Mouse (Mus musculus): ENCODE measurements at regions not wholly inside any gene's neighbourhood (a gene's known extent, or its start where the extent isn't known, plus 50 kb on each side); places are given as distances from the start of the nearest gene placed in this dataset.

GRCm38 (mm10) chr10:51792030-51792429, 114.5 kb downstream of the Rfx6 start:
- peak; percentile 5 for DNase-seq (ENCODE audit: low read depth)

DNA sequence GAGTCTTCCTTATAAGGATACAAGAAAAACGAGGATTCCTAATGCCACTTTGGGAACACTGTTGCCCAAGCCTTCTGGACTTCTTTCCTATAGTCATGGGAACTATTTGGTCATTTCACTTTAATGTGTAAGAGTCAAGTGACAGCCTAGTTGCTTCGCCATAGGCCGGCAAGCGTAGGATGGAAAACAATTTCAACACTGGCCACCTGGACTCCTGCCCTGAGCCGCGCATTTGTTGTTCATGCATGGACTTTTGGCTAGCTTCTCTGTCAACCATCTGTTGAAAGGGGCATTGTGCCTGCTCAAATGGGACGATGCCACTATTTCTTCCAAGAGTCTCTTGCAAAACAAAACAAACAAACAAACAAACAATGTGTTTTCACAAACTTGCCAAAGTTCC, 116.3 kb downstream of the Rfx6 start:
- no peak for DNase-seq (ENCODE audit: low read depth)

DNA sequence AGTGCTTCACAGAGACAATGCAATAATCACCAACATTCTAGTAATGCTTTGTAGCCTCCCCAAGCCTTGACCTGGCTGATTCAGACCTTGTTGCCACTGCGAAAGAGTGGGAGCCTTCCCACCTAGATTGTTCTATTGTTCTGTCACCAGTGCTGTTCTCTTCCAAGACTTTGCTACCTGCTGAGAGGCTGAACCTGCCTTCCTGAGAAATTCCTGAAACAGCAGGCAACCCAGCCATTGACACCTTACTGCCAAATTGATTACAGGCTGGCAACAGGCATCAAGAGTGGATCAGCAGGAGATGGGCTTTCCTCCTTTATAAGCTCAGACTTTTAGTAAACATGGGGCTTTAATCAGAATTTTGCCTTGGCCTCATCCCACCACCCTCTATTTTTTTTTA, 139.1 kb downstream of the Rfx6 start:
- no peak for DNase-seq (ENCODE audit: low read depth)

- no peak for DNase-seq (ENCODE audit: low read depth)
Observed at GRCm38 (mm10) chr10:51823900-51824299, 146.3 kb downstream of the Rfx6 start.

GRCm38 (mm10) chr10:51826431-51826964, 148.9 kb downstream of the Rfx6 start:
- no peak for DNase-seq (ENCODE audit: low read depth)

DNA sequence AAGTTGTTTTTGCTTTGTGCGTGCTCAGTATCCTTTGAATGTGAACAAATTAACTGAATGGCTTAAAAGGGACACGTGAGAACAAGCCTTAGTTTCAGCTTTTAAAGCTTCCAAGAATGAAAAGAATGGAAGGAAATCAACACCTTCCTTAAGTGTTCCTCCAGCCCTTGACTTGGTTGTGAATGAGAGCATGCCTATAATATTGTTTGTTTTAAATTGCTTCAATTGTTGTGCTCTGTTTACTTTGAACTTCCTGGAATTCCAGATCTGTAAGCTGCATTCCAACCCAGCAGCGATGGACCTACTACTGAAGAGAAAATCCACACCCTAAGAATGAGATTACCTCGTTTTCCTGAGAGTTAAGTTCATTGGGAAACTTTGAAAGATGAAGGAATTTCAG, 154.9 kb downstream of the Rfx6 start:
- DNase-seq (ENCODE audit: low read depth), result no peak

GRCm38 (mm10) chr10:51843099-51843498, 165.5 kb downstream of the Rfx6 start:
- DNase-seq (ENCODE audit: low read depth), result no peak

GRCm38 (mm10) chr10:51846287-51846686, 168.7 kb downstream of the Rfx6 start:
- no peak for DNase-seq (ENCODE audit: low read depth)

GRCm38 (mm10) chr10:51869409-51869808, 152.9 kb upstream of the Vgll2 start:
- no peak for DNase-seq (ENCODE audit: low read depth)

GRCm38 (mm10) chr10:51911066-51911691, 111.1 kb upstream of the Vgll2 start:
- DNase-seq (ENCODE audit: low read depth), result no peak

DNA sequence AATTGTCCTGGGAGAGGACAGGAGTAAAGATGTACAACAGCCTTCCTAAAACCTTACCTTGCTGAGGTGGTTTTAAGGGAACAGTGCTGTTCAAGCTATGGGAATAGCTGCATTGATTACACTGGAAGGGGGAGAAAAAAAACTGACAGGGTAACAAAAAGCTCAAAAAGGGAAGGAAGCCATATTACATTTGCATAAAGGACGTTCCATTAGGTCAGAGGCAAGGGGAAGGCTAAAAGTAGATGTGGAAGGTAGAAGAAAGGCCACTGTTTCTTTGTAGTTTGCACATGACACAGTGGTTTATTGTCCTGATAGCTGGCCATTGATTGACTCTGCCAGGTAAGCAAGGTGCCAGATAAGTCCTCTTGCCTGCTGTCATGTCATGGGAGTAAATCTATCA, 110.2 kb upstream of the Vgll2 start:
- no peak for DNase-seq (ENCODE audit: low read depth)

DNA sequence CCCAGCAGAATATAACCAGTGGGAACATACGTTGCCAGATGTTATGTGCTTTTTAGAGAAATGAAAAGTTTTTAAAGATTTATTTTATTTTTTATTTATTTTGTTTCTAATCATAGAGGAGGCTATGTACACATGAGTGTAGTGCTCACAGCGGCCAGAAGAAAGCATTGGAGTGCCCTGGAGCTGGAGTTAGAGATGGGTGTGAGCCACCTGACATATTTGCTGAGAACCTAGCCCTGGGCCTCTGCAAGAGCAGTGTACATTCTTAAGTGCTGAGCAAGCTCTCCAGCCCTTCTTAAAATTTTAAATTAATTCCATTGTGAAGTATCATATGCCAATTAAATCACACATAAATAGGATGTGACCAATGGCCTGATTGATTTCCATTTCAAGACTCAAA, 95.7 kb upstream of the Vgll2 start:
- DNase-seq (ENCODE audit: low read depth), result no peak

GRCm38 (mm10) chr10:51929341-51929740, 93.0 kb upstream of the Vgll2 start:
- DNase-seq (ENCODE audit: low read depth), result no peak

- no peak for DNase-seq (ENCODE audit: low read depth)
Observed at GRCm38 (mm10) chr10:51930266-51930665, 92.0 kb upstream of the Vgll2 start.

- DNase-seq (ENCODE audit: low read depth), result no peak
Observed at GRCm38 (mm10) chr10:51930696-51931095, 91.6 kb upstream of the Vgll2 start.

- no peak for DNase-seq (ENCODE audit: low read depth)
Observed at GRCm38 (mm10) chr10:51935482-51935881, 86.8 kb upstream of the Vgll2 start.

- DNase-seq (ENCODE audit: low read depth), result no peak
Observed at GRCm38 (mm10) chr10:51941192-51941591, 81.1 kb upstream of the Vgll2 start.

DNA sequence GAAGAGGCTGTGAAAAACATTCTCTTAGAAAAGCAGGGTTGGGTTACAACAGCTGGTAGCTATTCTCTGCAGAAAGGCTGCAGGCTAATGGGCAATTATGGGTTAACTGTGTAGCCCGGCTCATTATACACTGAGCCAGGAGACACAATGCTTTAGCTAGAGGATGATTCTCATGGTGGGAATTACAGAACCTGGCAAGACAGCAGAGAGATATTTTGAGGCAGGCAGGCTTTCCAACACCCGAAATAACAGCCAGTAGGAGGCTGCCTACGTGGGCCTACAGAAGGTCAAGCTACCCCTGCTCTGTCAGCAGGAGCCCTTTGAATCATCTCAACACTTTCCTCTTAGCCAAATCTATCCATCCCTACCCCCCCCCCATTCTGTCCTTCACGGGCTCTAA, 76.6 kb upstream of the Vgll2 start:
- no peak for DNase-seq (ENCODE audit: low read depth)

- no peak for DNase-seq (ENCODE audit: low read depth)
Observed at GRCm38 (mm10) chr10:51946189-51946588, 76.1 kb upstream of the Vgll2 start.

DNA sequence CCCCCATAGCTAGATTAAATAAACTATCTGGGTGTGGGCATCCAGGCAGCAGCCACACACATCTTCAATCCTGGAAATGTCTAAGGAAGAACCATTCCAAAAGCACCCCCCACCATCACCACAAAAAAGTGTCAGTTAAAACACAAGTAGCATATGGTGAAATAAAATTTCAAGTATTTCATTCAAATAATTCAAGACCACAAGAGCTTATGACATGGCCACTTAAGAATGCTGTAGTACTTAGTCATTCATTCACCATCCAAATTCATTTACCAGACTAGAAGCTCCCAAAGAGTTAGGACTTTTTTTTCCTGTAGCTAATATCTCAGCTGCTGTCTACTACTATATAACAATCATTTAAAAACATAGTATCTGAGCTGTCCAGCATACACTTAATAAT, 75.4 kb upstream of the Vgll2 start:
- no peak for DNase-seq (ENCODE audit: low read depth)

GRCm38 (mm10) chr10:51950016-51950415, 72.3 kb upstream of the Vgll2 start:
- DNase-seq (ENCODE audit: low read depth), result no peak

- no peak for DNase-seq (ENCODE audit: low read depth)
Observed at GRCm38 (mm10) chr10:51952021-51952420, 70.3 kb upstream of the Vgll2 start.

- no peak for DNase-seq (ENCODE audit: low read depth)
Observed at GRCm38 (mm10) chr10:51956493-51956892, 65.8 kb upstream of the Vgll2 start.

GRCm38 (mm10) chr10:51961497-51961896, 60.8 kb upstream of the Vgll2 start:
- no peak for DNase-seq (ENCODE audit: low read depth)

Data from c-Kit-positive CD71-positive TER-119-negative erythroid progenitor cells, embryonic 14.5 days (primary cell).